Mouse (Mus musculus): Measurements from ENCODE around the gene Gpx7. TPM values are rescaled to one million over a fixed set of nuclear protein-coding genes. Genes with fewer than 3 reads are reported as not detected.

The Gpx7 gene
- under 1 TPM; 0.40 to 0.49 TPM for total RNA-seq (2023)

GRCm38 (mm10) chr4:108406861-108407401 lies at the start of gene Gpx7:
Gene Gpx7 (minus strand): TSS chr4:108406961.

GRCm38 (mm10) chr4:108383183-108383714 lies 23.5 kb downstream of the Gpx7 start, which contains the start of gene Shisal2a:
Gene Shisal2a (minus strand): TSS chr4:108383349.

Other genes with a start within 250 kb of the Gpx7 start
- gene Echdc2, start 241.5 kb downstream of the Gpx7 start, total RNA-seq (2023), result not detected
- gene Zyg11a, start 188.9 kb downstream of the Gpx7 start, total RNA-seq (2023), result not detected
- 10 to 100 TPM; 33.2 to 34.3 TPM for gene Zyg11b, start 105.9 kb downstream of the Gpx7 start, total RNA-seq (2023)
- 1 to 10 TPM; 4.2 to 6.0 TPM for gene Coa7, start 78.8 kb downstream of the Gpx7 start, total RNA-seq (2023)
- not detected for gene Shisal2a, start 23.6 kb downstream of the Gpx7 start, total RNA-seq (2023)
- gene Tut4, start 52.5 kb upstream of the Gpx7 start, total RNA-seq (2023), result 10 to 100 TPM; 36.0 to 44.8 TPM
- gene Prpf38a, start 172.4 kb upstream of the Gpx7 start, total RNA-seq (2023), result 10 to 100 TPM; 25.8 to 27.7 TPM
- 1 to 10 TPM; 6.5 TPM for gene Orc1, start 172.5 kb upstream of the Gpx7 start, total RNA-seq (2023)
- 10 to 100 TPM; 37.6 to 41.2 TPM for gene Cc2d1b, start 213.0 kb upstream of the Gpx7 start, total RNA-seq (2023)

Data from neutrophil, adult 59 days (primary cell).